Mouse (Mus musculus): ENCODE data around the gene Sys1.

DNA sequence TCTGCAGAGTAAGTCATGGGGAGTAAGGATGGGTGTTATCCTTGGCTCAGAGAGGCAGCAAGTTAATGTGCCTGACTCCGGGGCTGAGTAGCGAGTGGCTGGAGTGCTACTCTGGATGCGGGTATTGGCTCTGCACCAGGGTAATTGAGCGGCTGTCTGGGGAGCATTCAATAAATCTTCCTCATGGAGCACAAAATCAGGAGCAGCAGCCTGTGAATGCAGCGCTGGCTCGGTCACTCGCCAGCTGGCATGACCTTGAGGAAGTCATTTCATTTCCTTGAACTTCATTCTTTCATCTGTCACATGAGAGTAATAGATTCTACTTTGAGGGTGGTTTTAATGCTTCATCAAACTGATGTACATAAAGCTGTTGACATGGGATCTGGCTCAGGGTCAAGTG, 43.7 kb downstream of the Sys1 start:
- TF ChIP-seq RAD21 (IDR thresholded peaks at IDR 0.05; ENCODE audit: low read depth, low read length) (no peak), CTCF (IDR thresholded peaks at IDR 0.05 in 2 of 3, conservative IDR thresholded peaks at IDR 0.05 in 1 of 3; ENCODE audit: control insufficient read depth in 1 of 3, insufficient read depth in 1 of 3, low read depth in 2 of 3, low read length in 3 of 3, poor library complexity in 1 of 3, severe bottlenecking in 1 of 3) (no peak), E2F4 (IDR thresholded peaks at IDR 0.05; ENCODE audit: borderline replicate concordance, low read depth, low read length) (no peak), HCFC1 (IDR thresholded peaks at IDR 0.05; ENCODE audit: low read depth, low read length) (no peak), MAZ (IDR thresholded peaks at IDR 0.05; ENCODE audit: low read depth, low read length) (no peak), EP300 (IDR thresholded peaks at IDR 0.05; ENCODE audit: low read depth in 1 of 2, low read length in 2 of 2) (no peak), CHD1 (IDR thresholded peaks at IDR 0.05; ENCODE audit: low read depth, low read length) (no peak)
